Mouse (Mus musculus): ENCODE measurements around the gene Cdk6.

DNA sequence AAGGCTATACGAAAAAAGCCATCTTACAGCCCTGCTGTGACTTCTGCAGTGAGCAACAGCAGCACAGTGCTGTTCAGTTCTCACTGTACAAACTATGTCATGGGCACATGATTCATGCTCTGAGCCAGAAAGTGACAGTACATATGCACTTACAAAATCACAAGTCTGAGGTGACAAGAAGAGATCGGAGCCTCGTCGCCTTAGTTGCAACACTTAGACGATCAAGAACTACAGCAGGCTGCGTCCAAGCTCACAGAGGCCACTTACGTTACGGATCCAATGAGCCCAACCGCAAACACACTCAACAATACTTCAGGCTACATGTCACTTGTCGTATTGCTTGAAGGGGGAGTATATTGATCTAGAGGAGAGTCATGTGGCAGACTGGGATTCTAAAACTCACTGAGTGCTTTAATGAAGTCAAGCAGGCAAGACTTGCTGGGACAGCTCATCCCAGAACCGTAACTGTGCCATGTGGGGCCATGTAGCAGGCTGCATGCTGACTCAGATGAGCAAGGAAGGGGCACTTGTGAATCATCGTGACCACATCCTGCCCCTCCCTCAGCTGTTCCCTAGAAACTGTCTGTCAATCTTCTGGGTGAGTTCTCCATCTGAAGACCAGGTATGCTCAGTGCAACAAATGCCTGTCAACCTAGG lies 40.4 kb upstream of the Cdk6 start:
- no peak for TF ChIP-seq CTCF (IDR thresholded peaks at IDR 0.05; ENCODE audit: low read depth)
- no peak for TF ChIP-seq EP300 (optimal IDR thresholded peaks at IDR 0.05)
